ENCODE assay signal across 8 mouse cellular contexts in genomic region chr17:28176775-28177539, GRCm38 (mm10). TPM values are rescaled to one million over a fixed set of nuclear protein-coding genes. Genes with fewer than 3 reads are reported as not detected.
DNase-seq lines count a peak whose midpoint lies in the region; ATAC-seq lines count a peak whose summit lies in the region.

Gene Zfp523 (plus strand): TSS chr17:28177129.

- H3K4me3 ChIP-seq in hindbrain, embryonic 12.5 days = peak within 1 kb of the TSS; percentile 87

- no peaks in the 10 kb centered on the region for H3K36me3 ChIP-seq in hindbrain, embryonic 12.5 days

- H3K27me3 ChIP-seq in hindbrain, embryonic 12.5 days = no peaks in the 10 kb centered on the region

- peak; percentile 89 for ATAC-seq in hindbrain, embryonic 12.5 days (ENCODE audit: low FRiP score)

- peaks cover 51% of the 10 kb centered on the region for H3K4me1 ChIP-seq in hindbrain, embryonic 12.5 days

- peak within 1 kb of the TSS; percentile 94 for H3K9ac ChIP-seq in hindbrain, embryonic 12.5 days

- under 1% methylated on average over 80 of the region's 82 CpGs for WGBS in hindbrain, embryonic 12.5 days

- H3K4me2 ChIP-seq in hindbrain, embryonic 12.5 days (replicated peaks) = peak within 1 kb of the TSS; percentile 89

- no peaks in the 10 kb centered on the region for H3K9me3 ChIP-seq in hindbrain, embryonic 12.5 days (replicated peaks)

- H3K27ac ChIP-seq in hindbrain, embryonic 12.5 days = peak within 1 kb of the TSS; percentile 95

- peak; percentile 96 for DNase-seq in MN1 (ENCODE audit: low spot score)
- DNase-seq in cerebellum, adult 9-10 months = peak; percentile 90
- DNase-seq in frontal cortex, postnatal 10 days (ENCODE audit: low spot score in 2 of 2) = peak; percentile 84 to 93
- peak; percentile 93 for DNase-seq in layer of hippocampus, postnatal 14 days (ENCODE audit: low spot score in 2 of 2)
- DNase-seq in lung, postnatal 14 days = peak; percentile 88
- DNase-seq in retina, adult 2 months (ENCODE audit: low read depth, low spot score) = peak; percentile 88
- DNase-seq in thymus, postnatal 36 days = peak; percentile 91 to 92

RNA-seq across cellular contexts. Expression of gene Zfp523, which starts in this region (rescaled TPM):
- polyA plus RNA-seq in hindbrain, embryonic 12.5 days (2016; fragmentation: Nextera tagmentation; extraction: Ambion mirVana) = 50.0 and 50.6 TPM in 2 replicates
- total RNA-seq in layer of hippocampus, postnatal 14 days (2021) = 100 to 1,000 TPM in 1 of 2 experiments, 10 to 100 TPM in 1; 95.1 to 102 TPM

Comparison
In these comparisons a context has a peak if more than half of its experiments do, and no peak if none do; other contexts are left out.
1. Peak in every context shown above with its lines: DNase-seq, ATAC-seq, H3K4me3 ChIP-seq and H3K27ac ChIP-seq.